Mouse (Mus musculus) hindbrain, embryonic 14.5 days (tissue): ENCODE measurements around the gene Cd200r1. TPM values are rescaled to one million over a fixed set of nuclear protein-coding genes. Genes with fewer than 3 reads are reported as not detected.

Experiments used
- ATAC-seq: fragments of 200-750 bp; cut with Nextera tagmentation; 2 replicates; pipeline ENCODE4 v1.8.0; 2017; ENCODE audit warnings: moderate number of reproducible peaks, mild to moderate bottlenecking, moderate TSS enrichment, moderate library complexity; ENCODE audit not compliant: low FRiP score
- DNase-seq: peaks from one replicate; pipeline ENCODE4 v3.0.0-alpha.2; 2015; ENCODE audit warnings: low spot score
- H3K27ac ChIP-seq: fragments of 300-500 bp; sonication (generic); 2 replicates; pipeline ENCODE4 v1.5.1; 2014; ENCODE audit warnings: mild to moderate bottlenecking, moderate library complexity
- H3K27me3 ChIP-seq: fragments of 300-500 bp; sonication (generic); 2 replicates; pipeline ENCODE4 v1.6.1; 2014; ENCODE audit warnings: mild to moderate bottlenecking, low read length, mixed read lengths; ENCODE audit not compliant: control insufficient read depth, insufficient read depth
- H3K36me3 ChIP-seq: fragments of 300-500 bp; sonication (generic); replicated peaks from 2 replicates; pipeline ENCODE4 v1.6.1; 2014; ENCODE audit not compliant: control insufficient read depth, insufficient read depth
- H3K4me1 ChIP-seq: fragments of 300-500 bp; sonication (generic); replicated peaks from 2 replicates; pipeline ENCODE4 v1.6.1; 2014; ENCODE audit warnings: antibody characterized with exemption, low read length, mixed read lengths; ENCODE audit not compliant: control insufficient read depth, insufficient read depth
- H3K4me2 ChIP-seq: fragments of 300-500 bp; sonication (generic); replicated peaks from 2 replicates; pipeline ENCODE4 v1.6.1; 2014; ENCODE audit warnings: mild to moderate bottlenecking, moderate library complexity
- H3K4me3 ChIP-seq: fragments of 300-500 bp; sonication (generic); replicated peaks from 2 replicates; pipeline ENCODE4 v1.5.1; 2014; ENCODE audit warnings: mild to moderate bottlenecking, low read length
- H3K9ac ChIP-seq: fragments of 300-500 bp; sonication (generic); 2 replicates; pipeline ENCODE4 v1.6.1; 2014
- H3K9me3 ChIP-seq: fragments of 300-500 bp; sonication (generic); 2 replicates; pipeline ENCODE4 v1.6.1; 2016; ENCODE audit warnings: low read length; ENCODE audit not compliant: control insufficient read depth
- WGBS: fragments of 180-500 bp; shearing (Covaris S2); extraction: QIAGEN DNeasy Blood & Tissue Kit; methylation state at CpG from one replicate; pipeline ENCODE4 v1.1.7; 2014; 5-methylcytosine and 5-hydroxymethylcytosine counted together
- polyA plus RNA-seq: library from polyadenylated mRNA; unstranded; fragments of >200 nt; fragmentation: Nextera tagmentation; extraction: Ambion mirVana; gene quantifications from 2 replicates; pipeline ENCODE4 v1.2.1, GENCODE M21; 2014

The Cd200r1 gene
- polyA plus RNA-seq, result 0.50 and 0.91 TPM in 2 replicates

GRCm38 (mm10) chr16:44765555-44766319, at the start of gene Cd200r1:
Cd200r1 (plus strand) TSS chr16:44765736.
- H3K4me3 ChIP-seq, result no peak within 1 kb of the TSS
- H3K27me3 ChIP-seq, result no peaks in the 10 kb centered on the region
- DNase-seq (no peak), ATAC-seq (no peak)
- H3K9ac ChIP-seq, result no peak within 1 kb of the TSS
- no peaks in the 10 kb centered on the region for H3K9me3 ChIP-seq
- WGBS, result 79% methylated on average over 22 of the region's 22 CpGs
- no peaks in the 10 kb centered on the region for H3K4me1 ChIP-seq
- no peaks in the 10 kb centered on the region for H3K36me3 ChIP-seq
- no peak within 1 kb of the TSS for H3K4me2 ChIP-seq
- no peak within 1 kb of the TSS for H3K27ac ChIP-seq

DNA sequence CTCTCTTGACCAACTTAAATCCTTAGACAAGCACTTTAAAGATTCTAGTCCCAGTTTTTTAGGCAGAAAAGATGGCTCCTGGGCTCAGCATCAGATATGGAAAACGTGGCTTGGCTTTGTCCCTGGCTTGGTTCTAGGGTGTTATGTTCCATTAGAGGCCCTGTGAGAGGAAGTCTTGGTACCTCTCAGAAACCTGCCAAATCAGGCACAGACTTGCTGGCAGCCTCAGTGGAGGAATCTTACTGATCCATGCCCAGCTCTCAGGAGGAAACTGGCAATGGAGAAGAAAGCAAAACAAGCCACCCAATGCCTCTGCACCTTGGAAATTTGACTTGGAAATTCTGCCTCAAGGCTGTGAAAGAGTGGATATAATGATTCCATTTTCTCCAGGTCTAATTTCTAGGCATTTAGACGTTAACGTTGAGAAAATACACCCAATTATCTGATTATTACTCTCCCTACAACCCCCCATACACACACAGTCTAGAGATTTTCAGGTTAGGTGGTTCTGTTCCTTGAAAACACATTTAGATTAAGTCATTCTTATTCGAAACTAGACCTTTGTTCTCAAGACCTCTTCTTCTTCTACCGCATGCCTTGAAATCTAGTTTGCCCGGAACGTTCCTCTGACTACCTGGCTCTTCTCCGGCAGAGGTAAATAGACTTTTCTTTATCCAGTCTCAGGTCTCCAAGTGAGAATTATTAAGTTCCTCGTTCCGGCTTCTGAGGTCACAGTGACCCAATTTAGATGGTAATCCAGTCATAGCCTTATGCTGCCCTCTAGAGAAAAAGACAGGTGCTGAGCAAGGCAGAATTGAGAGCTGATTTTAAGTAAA, 49.0 kb upstream of the Cd200r1 start:
- Histone ChIP-seq H3K9me3 (no peaks in the 10 kb centered on the region), H3K9ac (0 out of 2 replicates have a peak overlapping the region, but pooled peaks have one; percentile 24), H3K4me1 (peaks cover 7% of the 10 kb centered on the region; the same call in 1 of the 2 replicates), H3K27me3 (no peaks in the 10 kb centered on the region), H3K4me3 (no peak overlapping the region), H3K27ac (peak overlapping the region; percentile 23; the same call in 1 of the 2 replicates), H3K4me2 (peak overlapping the region; percentile 17), H3K36me3 (peaks cover 7% of the 10 kb centered on the region; the same call in 1 of the 2 replicates)
- ATAC-seq (peak; percentile 77), DNase-seq (peak; percentile 76)
- WGBS, result 29% methylated on average over 10 of the region's 10 CpGs

GRCm38 (mm10) chr16:44717141-44717634, 48.3 kb upstream of the Cd200r1 start:
- Histone ChIP-seq H3K4me2 (peak overlapping the region; percentile 17; the same call in 1 of the 2 replicates), H3K36me3 (peaks cover 7% of the 10 kb centered on the region; the same call in 1 of the 2 replicates), H3K27ac (no peak overlapping the region), H3K9ac (no peak overlapping the region), H3K4me3 (no peak overlapping the region), H3K4me1 (peaks cover 7% of the 10 kb centered on the region; the same call in 1 of the 2 replicates), H3K27me3 (no peaks in the 10 kb centered on the region), H3K9me3 (no peaks in the 10 kb centered on the region)
- DNase-seq (no peak), ATAC-seq (peak; percentile 61; the same call in 1 of the 2 replicates)
- WGBS, result 79% methylated on average over 2 of the region's 2 CpGs

DNA sequence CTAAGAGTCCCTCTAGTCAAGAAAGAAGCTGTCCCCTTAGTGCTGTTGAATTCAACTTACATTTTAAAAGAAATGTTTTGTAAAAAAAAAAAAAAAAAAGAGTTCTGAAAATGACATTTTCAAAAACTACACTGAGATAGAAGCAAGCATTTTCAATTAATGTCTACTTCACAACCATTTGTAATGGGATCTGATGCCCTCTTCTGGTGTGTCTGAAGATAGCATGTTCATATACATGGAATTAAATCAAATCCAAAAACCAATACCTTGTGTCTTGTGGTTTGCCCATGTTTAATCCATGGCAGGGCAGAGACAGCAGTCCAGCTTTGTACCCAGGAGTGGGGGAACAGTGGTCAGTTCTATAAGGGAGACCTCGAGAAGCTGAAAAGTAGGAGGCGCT, 47.7 kb upstream of the Cd200r1 start:
- Histone ChIP-seq H3K36me3 (peaks cover 7% of the 10 kb centered on the region; the same call in 1 of the 2 replicates), H3K4me3 (no peak overlapping the region), H3K27ac (no peak overlapping the region), H3K9ac (no peak overlapping the region), H3K9me3 (no peaks in the 10 kb centered on the region), H3K4me2 (no peak overlapping the region), H3K4me1 (peaks cover 7% of the 10 kb centered on the region; the same call in 1 of the 2 replicates), H3K27me3 (no peaks in the 10 kb centered on the region)
- ATAC-seq (no peak), DNase-seq (no peak)
- WGBS, result 77% methylated on average over 2 of the region's 2 CpGs

- Histone ChIP-seq H3K9ac (no peak overlapping the region), H3K4me3 (no peak overlapping the region), H3K4me2 (no peak overlapping the region), H3K27ac (no peak overlapping the region), H3K27me3 (no peaks in the 10 kb centered on the region), H3K36me3 (peaks cover 7% of the 10 kb centered on the region; the same call in 1 of the 2 replicates), H3K9me3 (no peaks in the 10 kb centered on the region), H3K4me1 (peaks cover 10% of the 10 kb centered on the region)
- DNase-seq, result no peak
- WGBS, result 79% methylated on average over 7 of the region's 7 CpGs
- ATAC-seq, result no peak
These were observed 46.2 kb upstream of the Cd200r1 start for GRCm38 (mm10) chr16:44719349-44719748.

- ATAC-seq (no peak), DNase-seq (peak; percentile 63)
- Histone ChIP-seq H3K36me3 (peaks cover 7% of the 10 kb centered on the region; the same call in 1 of the 2 replicates), H3K9me3 (no peaks in the 10 kb centered on the region), H3K4me3 (no peak overlapping the region), H3K4me1 (peaks cover 10% of the 10 kb centered on the region), H3K9ac (no peak overlapping the region), H3K4me2 (no peak overlapping the region), H3K27me3 (no peaks in the 10 kb centered on the region), H3K27ac (no peak overlapping the region)
- 76% methylated on average over 3 of the region's 3 CpGs for WGBS
These were observed 45.0 kb upstream of the Cd200r1 start for GRCm38 (mm10) chr16:44720518-44720917.

DNA sequence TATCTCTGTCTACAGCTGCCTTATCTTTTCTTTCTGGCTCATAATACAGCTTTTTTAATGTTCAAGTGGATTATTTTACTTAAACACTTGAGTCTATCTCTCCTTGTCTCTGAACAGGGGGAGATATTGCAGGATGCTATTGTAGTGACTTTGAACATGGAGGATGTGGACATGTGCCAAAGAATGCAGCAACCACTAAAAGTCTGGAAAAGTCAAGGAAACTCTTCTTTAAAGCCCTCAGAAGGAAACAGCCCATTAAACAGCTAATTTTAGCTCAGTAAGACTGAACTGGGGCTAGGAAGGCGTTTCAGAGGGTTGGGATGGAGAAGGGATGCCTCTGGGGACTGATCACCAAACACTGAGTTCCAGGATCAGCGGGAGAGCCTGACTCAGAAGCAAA, 42.9 kb upstream of the Cd200r1 start:
- peaks cover 7% of the 10 kb centered on the region; the same call in 1 of the 2 replicates for H3K36me3 ChIP-seq
- H3K9ac ChIP-seq, result no peak overlapping the region
- DNase-seq, result no peak
- ATAC-seq, result no peak
- no peak overlapping the region for H3K4me2 ChIP-seq
- WGBS, result 85% methylated on average over 2 of the region's 2 CpGs
- H3K9me3 ChIP-seq, result no peaks in the 10 kb centered on the region
- no peaks in the 10 kb centered on the region for H3K27me3 ChIP-seq
- H3K27ac ChIP-seq, result no peak overlapping the region
- H3K4me1 ChIP-seq, result peaks cover 3% of the 10 kb centered on the region; the same call in 1 of the 2 replicates
- H3K4me3 ChIP-seq, result no peak overlapping the region

GRCm38 (mm10) chr16:44724083-44724787, 41.3 kb upstream of the Cd200r1 start, which contains the start of gene Nepro:
Nepro (plus strand) TSS chr16:44724301.
- ATAC-seq (peak; percentile 97), DNase-seq (peak; percentile 85)
- peaks cover 9% of the 10 kb centered on the region for H3K36me3 ChIP-seq
- peak within 1 kb of the TSS; percentile 67 for H3K4me2 ChIP-seq
- peak within 1 kb of the TSS; percentile 89 for H3K27ac ChIP-seq
- peaks cover 3% of the 10 kb centered on the region; the same call in 1 of the 2 replicates for H3K4me1 ChIP-seq
- H3K9ac ChIP-seq, result peak within 1 kb of the TSS; percentile 72
- WGBS, result under 1% methylated on average over 60 of the region's 64 CpGs
- no peaks in the 10 kb centered on the region for H3K9me3 ChIP-seq
- H3K27me3 ChIP-seq, result no peaks in the 10 kb centered on the region
- peak within 1 kb of the TSS; percentile 67 for H3K4me3 ChIP-seq
